Mouse (Mus musculus): ENCODE measurements around the gene Cep95. TPM values are rescaled to one million over a fixed set of nuclear protein-coding genes. Genes with fewer than 3 reads are reported as not detected.

Cep95 gene
- polyA plus RNA-seq, 1 experiment = 26.6 TPM

- H3K4me3 ChIP-seq (ENCODE audit: insufficient read depth, low read length) = no peak overlapping the region
- peaks cover 12% of the 10 kb centered on the region for H3K4me1 ChIP-seq (ENCODE audit: control insufficient read depth, insufficient read depth, low read length)
- no peak overlapping the region for H3K27ac ChIP-seq (ENCODE audit: insufficient read depth, low read depth, low read length)
- TF ChIP-seq CTCF (IDR thresholded peaks at IDR 0.05; ENCODE audit: low read depth, low read length) (no peak), POLR2A (IDR thresholded peaks at IDR 0.05; ENCODE audit: borderline replicate concordance, low read depth, low read length) (no peak)
Observed at GRCm38 (mm10) chr11:106812410-106813136, 23.5 kb downstream of the Cep95 start.

GRCm38 (mm10) chr11:106814601-106815320 lies 25.7 kb downstream of the Cep95 start:
- Histone ChIP-seq H3K4me1 (ENCODE audit: control insufficient read depth, insufficient read depth, low read length) (peaks cover 31% of the 10 kb centered on the region), H3K4me3 (ENCODE audit: insufficient read depth, low read length) (no peak overlapping the region), H3K27ac (ENCODE audit: insufficient read depth, low read depth, low read length) (peak overlapping the region; percentile 25)
- no peak for TF ChIP-seq POLR2A (IDR thresholded peaks at IDR 0.05; ENCODE audit: borderline replicate concordance, low read depth, low read length)
- no peak for TF ChIP-seq CTCF (IDR thresholded peaks at IDR 0.05; ENCODE audit: low read depth, low read length)

- Histone ChIP-seq H3K4me3 (ENCODE audit: insufficient read depth, low read length) (no peak overlapping the region), H3K4me1 (ENCODE audit: control insufficient read depth, insufficient read depth, low read length) (peaks cover 36% of the 10 kb centered on the region), H3K27ac (ENCODE audit: insufficient read depth, low read depth, low read length) (peak overlapping the region; percentile 25)
- TF ChIP-seq CTCF (IDR thresholded peaks at IDR 0.05; ENCODE audit: low read depth, low read length) (no peak), POLR2A (IDR thresholded peaks at IDR 0.05; ENCODE audit: borderline replicate concordance, low read depth, low read length) (no peak)
Observed at GRCm38 (mm10) chr11:106815331-106815730, 26.3 kb downstream of the Cep95 start.

GRCm38 (mm10) chr11:106815761-106816160 lies 26.7 kb downstream of the Cep95 start:
- no peak for TF ChIP-seq POLR2A (IDR thresholded peaks at IDR 0.05; ENCODE audit: borderline replicate concordance, low read depth, low read length)
- no peak for TF ChIP-seq CTCF (IDR thresholded peaks at IDR 0.05; ENCODE audit: low read depth, low read length)
- H3K4me1 ChIP-seq (ENCODE audit: control insufficient read depth, insufficient read depth, low read length) = peaks cover 40% of the 10 kb centered on the region
- H3K27ac ChIP-seq (ENCODE audit: insufficient read depth, low read depth, low read length) = 0 out of 2 replicates have a peak overlapping the region, but pooled peaks have one; percentile 1
- H3K4me3 ChIP-seq (ENCODE audit: insufficient read depth, low read length) = no peak overlapping the region

GRCm38 (mm10) chr11:106816316-106816715 lies 27.3 kb downstream of the Cep95 start:
- no peak for TF ChIP-seq CTCF (IDR thresholded peaks at IDR 0.05; ENCODE audit: low read depth, low read length)
- TF ChIP-seq POLR2A (IDR thresholded peaks at IDR 0.05; ENCODE audit: borderline replicate concordance, low read depth, low read length) = no peak
- Histone ChIP-seq H3K4me1 (ENCODE audit: control insufficient read depth, insufficient read depth, low read length) (peaks cover 44% of the 10 kb centered on the region), H3K27ac (ENCODE audit: insufficient read depth, low read depth, low read length) (no peak overlapping the region), H3K4me3 (ENCODE audit: insufficient read depth, low read length) (no peak overlapping the region)

GRCm38 (mm10) chr11:106817156-106817555 lies 28.1 kb downstream of the Cep95 start:
- no peak for TF ChIP-seq POLR2A (IDR thresholded peaks at IDR 0.05; ENCODE audit: borderline replicate concordance, low read depth, low read length)
- TF ChIP-seq CTCF (IDR thresholded peaks at IDR 0.05; ENCODE audit: low read depth, low read length) = no peak
- Histone ChIP-seq H3K4me1 (ENCODE audit: control insufficient read depth, insufficient read depth, low read length) (peaks cover 48% of the 10 kb centered on the region), H3K27ac (ENCODE audit: insufficient read depth, low read depth, low read length) (no peak overlapping the region), H3K4me3 (ENCODE audit: insufficient read depth, low read length) (no peak overlapping the region)

GRCm38 (mm10) chr11:106817808-106818207 lies 28.8 kb downstream of the Cep95 start:
- no peak overlapping the region for H3K4me3 ChIP-seq (ENCODE audit: insufficient read depth, low read length)
- peaks cover 53% of the 10 kb centered on the region for H3K4me1 ChIP-seq (ENCODE audit: control insufficient read depth, insufficient read depth, low read length)
- H3K27ac ChIP-seq (ENCODE audit: insufficient read depth, low read depth, low read length) = peak overlapping the region; percentile 86; the same call in 1 of the 2 replicates
- no peak for TF ChIP-seq CTCF (IDR thresholded peaks at IDR 0.05; ENCODE audit: low read depth, low read length)
- no peak for TF ChIP-seq POLR2A (IDR thresholded peaks at IDR 0.05; ENCODE audit: borderline replicate concordance, low read depth, low read length)

- Histone ChIP-seq H3K4me1 (ENCODE audit: control insufficient read depth, insufficient read depth, low read length) (peaks cover 59% of the 10 kb centered on the region), H3K4me3 (ENCODE audit: insufficient read depth, low read length) (no peak overlapping the region), H3K27ac (ENCODE audit: insufficient read depth, low read depth, low read length) (peak overlapping the region; percentile 86)
- no peak for TF ChIP-seq CTCF (IDR thresholded peaks at IDR 0.05; ENCODE audit: low read depth, low read length)
- TF ChIP-seq POLR2A (IDR thresholded peaks at IDR 0.05; ENCODE audit: borderline replicate concordance, low read depth, low read length) = no peak
Observed at GRCm38 (mm10) chr11:106818341-106818740, 29.3 kb downstream of the Cep95 start.

- peak overlapping the region; percentile 86 for H3K27ac ChIP-seq (ENCODE audit: insufficient read depth, low read depth, low read length)
Observed at GRCm38 (mm10) chr11:106819595-106819994, 30.5 kb downstream of the Cep95 start.

GRCm38 (mm10) chr11:106820252-106820651 lies 31.2 kb downstream of the Cep95 start:
- TF ChIP-seq POLR2A (IDR thresholded peaks at IDR 0.05; ENCODE audit: borderline replicate concordance, low read depth, low read length) (no peak), CTCF (IDR thresholded peaks at IDR 0.05; ENCODE audit: low read depth, low read length) (no peak)
- Histone ChIP-seq H3K4me3 (ENCODE audit: insufficient read depth, low read length) (no peak overlapping the region), H3K4me1 (ENCODE audit: control insufficient read depth, insufficient read depth, low read length) (peaks cover 59% of the 10 kb centered on the region), H3K27ac (ENCODE audit: insufficient read depth, low read depth, low read length) (peak overlapping the region; percentile 94)

More at GRCm38 (mm10) chr11:106819595-106819994, 30.5 kb downstream of the Cep95 start:
- Histone ChIP-seq H3K4me1 (ENCODE audit: control insufficient read depth, insufficient read depth, low read length) (peaks cover 66% of the 10 kb centered on the region), H3K4me3 (ENCODE audit: insufficient read depth, low read length) (no peak overlapping the region)
- TF ChIP-seq CTCF (IDR thresholded peaks at IDR 0.05; ENCODE audit: low read depth, low read length) (no peak), POLR2A (IDR thresholded peaks at IDR 0.05; ENCODE audit: borderline replicate concordance, low read depth, low read length) (no peak)

All from bone marrow macrophage, adult 2 months (primary cell).